Mouse (Mus musculus) brain, embryonic 14.5 days (tissue): ENCODE data around the gene Gm10282.

Experiments
- CTCF ChIP-seq: fragments of 200-500 bp; IDR thresholded peaks from 2 replicates; pipeline ENCODE4 v1.5.1; 2012; ENCODE audit warnings: inconsistent platforms, mild to moderate bottlenecking, moderate library complexity, borderline replicate concordance; ENCODE audit not compliant: insufficient read depth, insufficient read length; ENCODE audit errors: extremely low read depth
- POLR2A ChIP-seq: fragments of 200-500 bp; IDR thresholded peaks from 2 replicates; pipeline ENCODE4 v1.6.1; 2012; ENCODE audit warnings: mild to moderate bottlenecking, inconsistent platforms, borderline replicate concordance; ENCODE audit not compliant: poor library complexity, insufficient read depth, insufficient read length, severe bottlenecking; ENCODE audit errors: extremely low read depth

- TF ChIP-seq CTCF = no peak
- no peak for TF ChIP-seq POLR2A
Observed at GRCm38 (mm10) chr8:72322471-72322889, 17.4 kb upstream of the Gm10282 start.
